Comparison of ENCODE assay signal across 8 mouse cellular contexts in the genomic region with DNA sequence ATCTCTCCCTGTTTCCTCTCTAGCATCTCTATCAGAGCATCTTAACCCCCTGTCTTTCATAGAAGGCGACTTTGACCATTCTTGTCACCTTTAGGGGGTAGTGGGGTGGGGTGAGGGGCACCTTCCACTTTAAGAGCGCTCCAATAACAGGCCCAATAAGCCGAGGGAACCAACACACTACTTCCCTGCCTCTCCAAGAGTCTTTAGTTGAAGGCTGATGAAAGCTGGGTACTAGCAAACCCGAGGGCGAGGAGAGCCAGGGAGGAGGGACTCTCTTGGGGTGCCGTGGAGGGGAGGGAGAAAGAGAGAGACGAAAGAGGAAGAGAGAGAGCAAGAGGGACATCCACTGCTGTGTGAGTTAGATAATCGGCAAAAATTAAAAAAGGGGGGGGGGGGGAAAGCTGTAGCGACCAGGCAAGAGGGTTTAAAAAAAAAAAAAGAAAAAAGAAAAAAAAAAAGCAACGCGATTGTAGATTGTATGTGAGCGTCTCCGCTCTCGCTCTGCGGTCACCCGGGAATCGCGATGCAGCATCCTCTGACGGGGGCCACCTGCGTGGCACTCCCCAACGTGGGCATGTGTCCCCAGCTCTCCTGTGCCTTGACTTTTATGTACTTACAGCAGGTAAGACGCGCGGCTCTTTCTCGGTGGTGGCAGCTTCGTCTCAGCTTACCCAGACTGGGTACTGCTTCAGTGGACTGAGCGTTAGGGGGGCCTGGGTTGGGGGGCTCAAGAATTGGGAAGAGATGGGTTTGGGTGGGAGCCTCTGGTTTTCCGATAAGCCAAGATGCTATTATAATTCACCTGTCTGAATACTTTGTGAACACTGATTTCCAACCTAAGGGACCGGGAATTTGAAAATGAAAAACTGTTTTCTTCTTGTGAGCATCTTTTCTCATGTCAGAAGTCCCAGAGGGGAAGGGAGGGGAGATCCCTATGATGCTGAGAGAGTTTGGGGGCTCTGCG.
DNase-seq lines count a peak whose midpoint lies in the region; ATAC-seq lines count a peak whose summit lies in the region.

No protein-coding gene starts in this region.

- H3K36me3 ChIP-seq in heart, embryonic 16.5 days (ENCODE audit: control insufficient read depth, insufficient read depth) = no peaks in the 10 kb centered on the region
- H3K36me3 ChIP-seq in midbrain, embryonic 14.5 days (ENCODE audit: control insufficient read depth, insufficient read depth, low read length) = no peaks in the 10 kb centered on the region

- no peak overlapping the region for H3K27ac ChIP-seq in heart, embryonic 16.5 days (ENCODE audit: low read length)
- peak overlapping the region; percentile 78 for H3K27ac ChIP-seq in midbrain, embryonic 14.5 days (replicated peaks; ENCODE audit: low read depth, low read length)

- peak overlapping the region; percentile 15 for H3K4me3 ChIP-seq in heart, embryonic 16.5 days (ENCODE audit: low read length)
- peak overlapping the region; percentile 45 for H3K4me3 ChIP-seq in midbrain, embryonic 14.5 days (replicated peaks; ENCODE audit: low read depth, low read length)

- H3K4me2 ChIP-seq in heart, embryonic 16.5 days (ENCODE audit: low read depth, low read length) = peak overlapping the region; percentile 35
- peak overlapping the region; percentile 72 for H3K4me2 ChIP-seq in midbrain, embryonic 14.5 days (ENCODE audit: low read length)

- peaks cover 35% of the 10 kb centered on the region for H3K27me3 ChIP-seq in heart, embryonic 16.5 days (ENCODE audit: control insufficient read depth, insufficient read depth, low read length)
- H3K27me3 ChIP-seq in midbrain, embryonic 14.5 days (ENCODE audit: control insufficient read depth, insufficient read depth, low read length) = peaks cover 8% of the 10 kb centered on the region

- 2% methylated on average over 29 of the region's 30 CpGs for WGBS in heart, embryonic 16.5 days
- WGBS in midbrain, embryonic 14.5 days = 2% methylated on average over 29 of the region's 30 CpGs

- no peak overlapping the region for H3K9ac ChIP-seq in heart, embryonic 16.5 days (ENCODE audit: low read length)
- H3K9ac ChIP-seq in midbrain, embryonic 14.5 days (replicated peaks; ENCODE audit: low read length) = peak overlapping the region; percentile 56

- 0 out of 2 replicates have a peak, but pooled peaks cover 2% of the 10 kb centered on the region for H3K4me1 ChIP-seq in heart, embryonic 16.5 days (ENCODE audit: control insufficient read depth, insufficient read depth, low read length)
- peaks cover 14% of the 10 kb centered on the region for H3K4me1 ChIP-seq in midbrain, embryonic 14.5 days (ENCODE audit: control insufficient read depth, insufficient read depth, low read length)

- peak; percentile 39 for DNase-seq in layer of hippocampus, adult 11-12 months (ENCODE audit: low spot score)
- no peak for DNase-seq in layer of hippocampus, adult 9-10 months (ENCODE audit: low spot score)
- DNase-seq in embryo, embryonic 10 days (ENCODE audit: low spot score) = peak; percentile 31
- peak; percentile 73 for DNase-seq in midbrain, embryonic 14.5 days
- DNase-seq in c-Kit-positive CD71-positive TER-119-positive erythroid progenitor cells, embryonic 14.5 days (ENCODE audit: low spot score) = no peak
- DNase-seq in urinary bladder, postnatal 25 days (ENCODE audit: low spot score) = no peak
- no peak for DNase-seq in yolk sac, embryonic 10.5 days (ENCODE audit: low spot score)

- no peaks in the 10 kb centered on the region for H3K9me3 ChIP-seq in heart, embryonic 16.5 days (replicated peaks; ENCODE audit: control insufficient read depth, low read length)
- H3K9me3 ChIP-seq in midbrain, embryonic 14.5 days (ENCODE audit: control insufficient read depth, low read length) = no peaks in the 10 kb centered on the region

- ATAC-seq in heart, embryonic 16.5 days (replicated peaks; ENCODE audit: extremely low read depth, insufficient read depth, low FRiP score) = no peak
- ATAC-seq in midbrain, embryonic 14.5 days (ENCODE audit: low FRiP score, low TSS enrichment) = peak; percentile 46; the same call in 1 of the 2 replicates

Comparison
In these comparisons a context has a peak if more than half of its experiments do, and no peak if none do; other contexts are left out.
1. DNase-seq: peak in layer of hippocampus, adult 11-12 months (single experiment), embryo, embryonic 10 days (single experiment) and midbrain, embryonic 14.5 days (single experiment); none in layer of hippocampus, adult 9-10 months (single experiment), c-Kit-positive CD71-positive TER-119-positive erythroid progenitor cells, embryonic 14.5 days (single experiment), urinary bladder, postnatal 25 days (single experiment) and yolk sac, embryonic 10.5 days (single experiment).